Comparison of ENCODE assay signal across 19 mouse cellular contexts in the genomic region with DNA sequence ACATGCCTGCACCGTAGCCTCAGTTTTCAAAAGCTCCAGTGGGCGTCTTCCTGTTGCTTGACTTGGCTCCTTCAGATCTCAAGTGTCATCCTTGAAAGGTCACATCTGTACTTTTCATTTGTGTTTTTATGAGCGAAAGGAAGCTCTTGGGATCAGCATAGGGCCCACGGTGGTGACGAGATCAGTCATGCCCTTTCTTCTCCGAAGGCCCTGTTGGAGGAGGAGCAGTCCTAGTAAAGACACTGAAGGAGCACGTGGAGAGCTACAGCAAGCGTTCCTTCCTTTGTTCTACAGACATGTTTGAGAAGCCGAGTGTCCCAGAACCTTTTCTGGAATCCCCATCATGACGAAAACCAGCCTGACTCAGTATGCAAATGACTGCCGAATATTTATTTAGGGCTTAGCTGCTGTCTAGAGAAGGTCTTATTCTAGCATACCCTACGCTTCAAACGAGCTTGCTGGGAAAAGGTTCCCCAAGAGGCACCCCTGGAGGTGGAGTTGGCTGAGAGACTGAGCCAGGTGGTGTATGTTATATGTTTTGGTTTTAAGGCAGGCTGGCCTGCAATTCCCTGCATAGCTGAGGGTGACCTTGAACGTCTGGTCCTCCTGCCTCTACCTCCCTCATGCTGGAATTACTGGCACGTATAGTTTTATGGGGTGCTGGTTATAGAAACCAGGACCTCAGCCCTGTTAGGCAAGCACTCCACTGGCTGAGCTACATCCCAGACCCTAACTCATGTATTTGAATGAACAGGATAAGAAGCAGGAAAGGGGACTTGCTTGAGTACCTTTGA.
DNase-seq lines count a peak whose midpoint lies in the region; ATAC-seq and TF ChIP-seq lines count a peak whose summit lies in the region.
"Had no signal": no experiment of that assay in that cellular context is flagged by ENCODE, and none has a peak within 500 bp of the region (broad histone marks: within the 10 kb centered on the region; RNA-seq: fewer than 3 reads in every experiment).

No protein-coding gene starts in this region.

- H3K27me3 ChIP-seq in kidney, embryonic 15.5 days, result no peaks in the 10 kb centered on the region
- H3K27me3 ChIP-seq in midbrain, embryonic 11.5 days (ENCODE audit: control insufficient read depth, insufficient read depth, low read length), result no peaks in the 10 kb centered on the region
- no peaks in the 10 kb centered on the region for H3K27me3 ChIP-seq in midbrain, embryonic 15.5 days (replicated peaks)
- no peaks in the 10 kb centered on the region for H3K27me3 ChIP-seq in limb, embryonic 11.5 days (ENCODE audit: control insufficient read depth, insufficient read depth, low read length)
- H3K27me3 ChIP-seq in stomach, postnatal 0 days (ENCODE audit: control insufficient read depth, insufficient read depth, low read length), result no peaks in the 10 kb centered on the region
- H3K27me3 ChIP-seq: heart, embryonic 15.5 days; liver, embryonic 15.5 days; Patski had no signal

- ATAC-seq in kidney, embryonic 15.5 days (replicated peaks; ENCODE audit: low FRiP score), result no peak
- no peak for ATAC-seq in midbrain, embryonic 11.5 days (ENCODE audit: low FRiP score)
- no peak for ATAC-seq in midbrain, embryonic 15.5 days (replicated peaks)
- ATAC-seq in limb, embryonic 11.5 days (ENCODE audit: insufficient number of reproducible peaks, low FRiP score, low TSS enrichment, low read depth), result peak; percentile 54
- ATAC-seq in stomach, postnatal 0 days (ENCODE audit: low FRiP score, low TSS enrichment), result no peak; the same call in 1 of the 2 replicates
- ATAC-seq: activated CD4-positive, CD25-positive, alpha-beta regulatory T cell, adult 4 months; forebrain, embryonic 16.5 days; Patski had no signal

- peaks cover 35% of the 10 kb centered on the region for H3K4me1 ChIP-seq in kidney, embryonic 15.5 days
- H3K4me1 ChIP-seq in midbrain, embryonic 11.5 days (ENCODE audit: control insufficient read depth, insufficient read depth, low read length), result no peaks in the 10 kb centered on the region
- H3K4me1 ChIP-seq in midbrain, embryonic 15.5 days, result no peaks in the 10 kb centered on the region
- H3K4me1 ChIP-seq in limb, embryonic 11.5 days (ENCODE audit: control insufficient read depth, insufficient read depth, low read length), result peaks cover 3% of the 10 kb centered on the region; the same call in 1 of the 2 replicates
- 0 out of 2 replicates have a peak, but pooled peaks cover 6% of the 10 kb centered on the region for H3K4me1 ChIP-seq in stomach, postnatal 0 days (replicated peaks; ENCODE audit: control insufficient read depth, insufficient read depth)
- H3K4me1 ChIP-seq: heart, embryonic 15.5 days; liver, embryonic 15.5 days had no signal

- 51% methylated on average over 15 of the region's 15 CpGs for WGBS in kidney, embryonic 15.5 days
- 79% methylated on average over 15 of the region's 15 CpGs for WGBS in midbrain, embryonic 11.5 days
- WGBS in midbrain, embryonic 15.5 days, result 79% methylated on average over 15 of the region's 15 CpGs
- 66% methylated on average over 15 of the region's 15 CpGs for WGBS in limb, embryonic 11.5 days
- WGBS in stomach, postnatal 0 days, result 39% methylated on average over 15 of the region's 15 CpGs

- TF ChIP-seq EP300 in stomach, postnatal 0 days (optimal IDR thresholded peaks at IDR 0.05), result no peak

- H3K36me3 ChIP-seq in kidney, embryonic 15.5 days, result no peaks in the 10 kb centered on the region
- no peaks in the 10 kb centered on the region for H3K36me3 ChIP-seq in midbrain, embryonic 11.5 days (ENCODE audit: control insufficient read depth, insufficient read depth, low read length)
- no peaks in the 10 kb centered on the region for H3K36me3 ChIP-seq in midbrain, embryonic 15.5 days (replicated peaks)
- no peaks in the 10 kb centered on the region for H3K36me3 ChIP-seq in limb, embryonic 11.5 days (ENCODE audit: control insufficient read depth, insufficient read depth, low read length)
- H3K36me3 ChIP-seq in stomach, postnatal 0 days (ENCODE audit: control insufficient read depth, insufficient read depth, low read length), result no peaks in the 10 kb centered on the region
- H3K36me3 ChIP-seq: heart, embryonic 15.5 days; liver, embryonic 15.5 days had no signal

- DNase-seq in kidney, postnatal 14 days, result no peak
- peak; percentile 54 for DNase-seq in midbrain, embryonic 11.5 days (ENCODE audit: low spot score, missing footprints)
- peak; percentile 54 for DNase-seq in limb, embryonic 11.5 days (ENCODE audit: low spot score)
- DNase-seq in stomach, postnatal 0 days (ENCODE audit: low spot score), result no peak
- no peak for DNase-seq in testis, postnatal 14 days (ENCODE audit: low spot score)
- DNase-seq in left cerebral cortex, postnatal 4 days, result no peak
- DNase-seq: adrenal gland, postnatal 25 days; B cell, adult 2 months; cerebellum, adult 9-11 months; midbrain, embryonic 14.5 days; thymus, postnatal 14 days had no signal

- intact Hi-C loops in left cerebral cortex, postnatal 4 days (cut with DNase I), result no loop called here

- no peak overlapping the region for H3K4me3 ChIP-seq in kidney, embryonic 15.5 days (replicated peaks)
- H3K4me3 ChIP-seq in midbrain, embryonic 11.5 days (ENCODE audit: low read depth, low read length), result no peak overlapping the region
- no peak overlapping the region for H3K4me3 ChIP-seq in midbrain, embryonic 15.5 days
- H3K4me3 ChIP-seq in limb, embryonic 11.5 days (ENCODE audit: low read depth, low read length), result no peak overlapping the region
- H3K4me3 ChIP-seq in stomach, postnatal 0 days (ENCODE audit: low read depth, low read length), result no peak overlapping the region
- H3K4me3 ChIP-seq: erythroblast, embryonic 14.5 days; heart, embryonic 15.5 days; liver, embryonic 15.5 days had no signal

- no peak overlapping the region for H3K9ac ChIP-seq in kidney, embryonic 15.5 days
- no peak overlapping the region for H3K9ac ChIP-seq in midbrain, embryonic 11.5 days (ENCODE audit: low read length)
- H3K9ac ChIP-seq in midbrain, embryonic 15.5 days, result no peak overlapping the region
- H3K9ac ChIP-seq in limb, embryonic 11.5 days (ENCODE audit: low read length), result no peak overlapping the region
- no peak overlapping the region for H3K9ac ChIP-seq in stomach, postnatal 0 days (ENCODE audit: low read length)
- H3K9ac ChIP-seq: heart, embryonic 15.5 days; liver, embryonic 15.5 days had no signal

- no peak overlapping the region for H3K4me2 ChIP-seq in kidney, embryonic 15.5 days
- H3K4me2 ChIP-seq in midbrain, embryonic 11.5 days, result no peak overlapping the region
- no peak overlapping the region for H3K4me2 ChIP-seq in midbrain, embryonic 15.5 days
- H3K4me2 ChIP-seq in limb, embryonic 11.5 days (ENCODE audit: low read depth, severe bottlenecking), result no peak overlapping the region
- H3K4me2 ChIP-seq in stomach, postnatal 0 days (replicated peaks; ENCODE audit: low read depth), result no peak overlapping the region
- H3K4me2 ChIP-seq: heart, embryonic 15.5 days; liver, embryonic 15.5 days had no signal

- peak overlapping the region; percentile 86 for H3K27ac ChIP-seq in kidney, embryonic 15.5 days
- no peak overlapping the region for H3K27ac ChIP-seq in midbrain, embryonic 11.5 days (ENCODE audit: low read depth, low read length)
- H3K27ac ChIP-seq in midbrain, embryonic 15.5 days, result no peak overlapping the region
- H3K27ac ChIP-seq in limb, embryonic 11.5 days (replicated peaks; ENCODE audit: low read depth, low read length), result no peak overlapping the region
- 0 out of 2 replicates have a peak overlapping the region, but pooled peaks have one; percentile 4 for H3K27ac ChIP-seq in stomach, postnatal 0 days (replicated peaks)
- H3K27ac ChIP-seq: heart, embryonic 15.5 days; liver, embryonic 15.5 days had no signal

- H3K9me3 ChIP-seq in kidney, embryonic 15.5 days (replicated peaks), result no peaks in the 10 kb centered on the region
- H3K9me3 ChIP-seq in midbrain, embryonic 11.5 days (ENCODE audit: control insufficient read depth, low read length), result no peaks in the 10 kb centered on the region
- H3K9me3 ChIP-seq in midbrain, embryonic 15.5 days, result no peaks in the 10 kb centered on the region
- no peaks in the 10 kb centered on the region for H3K9me3 ChIP-seq in limb, embryonic 11.5 days (ENCODE audit: control insufficient read depth, low read length)
- no peaks in the 10 kb centered on the region for H3K9me3 ChIP-seq in stomach, postnatal 0 days (ENCODE audit: control insufficient read depth, low read length)
- H3K9me3 ChIP-seq: heart, embryonic 15.5 days; liver, embryonic 15.5 days had no signal

- TF ChIP-seq CTCF in stomach, postnatal 0 days (IDR thresholded peaks at IDR 0.05; ENCODE audit: low read depth), result no peak

Comparison
In these comparisons a context has a peak if more than half of its experiments do, and no peak if none do; other contexts are left out.
1. H3K27ac ChIP-seq: peak in kidney, embryonic 15.5 days (single experiment) and stomach, postnatal 0 days (single experiment); none in midbrain, embryonic 11.5 days (single experiment), midbrain, embryonic 15.5 days (single experiment) and limb, embryonic 11.5 days (single experiment).
2. DNase-seq: peak in midbrain, embryonic 11.5 days (single experiment) and limb, embryonic 11.5 days (single experiment); none in kidney, postnatal 14 days (single experiment), stomach, postnatal 0 days (single experiment), testis, postnatal 14 days (single experiment) and left cerebral cortex, postnatal 4 days (single experiment).